Mouse (Mus musculus): ENCODE measurements around the gene Sdhb.

Gene Sdhb

DNA sequence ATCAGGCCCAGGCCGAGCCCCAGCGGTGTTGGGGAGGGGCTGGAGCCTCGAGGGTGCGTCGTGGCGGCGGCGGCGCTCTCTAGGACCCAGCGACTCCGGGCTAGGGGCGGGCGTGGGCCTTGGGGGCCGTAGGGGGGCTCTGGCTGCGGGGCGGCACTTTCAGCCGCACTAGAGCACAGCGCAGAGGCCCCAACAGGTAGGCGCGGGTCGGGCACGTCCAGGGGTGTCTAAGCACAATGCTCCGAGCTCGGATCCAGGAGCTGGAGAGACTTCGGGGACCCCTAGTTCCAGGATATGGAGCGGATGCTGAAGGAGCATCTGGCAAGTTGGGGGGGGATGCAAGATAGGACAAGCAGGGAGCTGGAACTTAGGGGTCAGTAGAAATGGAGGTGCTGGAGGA lies 49.5 kb downstream of the Sdhb start:
- in situ Hi-C loops (cut with MboI, MseI) = no loop called here

DNA sequence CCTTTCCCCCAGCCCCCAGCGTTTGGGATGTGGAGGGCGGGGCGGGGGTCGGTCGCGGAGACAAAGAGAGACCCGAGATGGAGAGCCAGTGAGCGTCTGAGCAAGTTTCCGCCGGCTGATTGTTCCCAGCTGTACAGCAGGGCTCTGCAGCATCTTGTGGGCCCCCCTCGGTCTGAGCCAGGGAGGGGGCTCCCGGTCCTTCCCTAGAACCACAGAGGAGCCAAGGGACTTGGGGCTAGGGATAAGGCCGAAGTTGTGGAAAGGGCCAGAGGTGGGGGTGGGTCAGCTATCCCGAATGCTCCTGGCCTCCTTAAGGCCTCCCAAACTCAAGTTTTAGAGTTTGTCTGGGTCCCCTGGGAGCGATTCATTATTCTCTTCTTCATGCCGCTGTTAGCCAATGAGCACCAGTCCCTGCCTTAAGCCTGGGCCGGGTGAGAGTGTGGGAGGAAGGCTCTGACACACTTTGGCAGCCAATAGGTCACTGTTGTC lies 50.0 kb downstream of the Sdhb start:
- in situ Hi-C loops (cut with MboI, MseI) = no loop called here

GRCm38 (mm10) chr4:141011556-141012328 lies 50.7 kb downstream of the Sdhb start:
- in situ Hi-C loops (cut with MboI, MseI) = no loop called here

DNA sequence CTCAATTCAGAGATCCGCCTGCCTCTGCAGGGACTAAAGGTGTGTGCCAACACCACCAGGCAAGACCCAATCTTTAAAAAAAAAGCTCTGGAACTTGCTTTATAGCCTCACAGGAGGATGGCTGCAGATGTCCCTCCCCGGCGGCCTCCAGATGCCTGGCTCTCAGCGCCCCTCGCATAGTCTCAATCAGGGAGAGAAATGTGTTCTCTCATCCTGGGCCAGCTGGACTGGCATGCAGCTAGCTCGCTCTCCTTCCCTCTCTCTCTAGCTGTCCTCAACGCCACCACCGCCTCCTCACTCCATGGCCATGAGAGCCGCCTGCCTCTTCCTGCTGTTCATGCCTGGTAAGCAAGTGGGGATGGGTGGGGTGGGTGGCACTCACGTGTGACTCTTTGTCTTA lies 51.6 kb downstream of the Sdhb start:
- in situ Hi-C loops (cut with MboI, MseI) = no loop called here

DNA sequence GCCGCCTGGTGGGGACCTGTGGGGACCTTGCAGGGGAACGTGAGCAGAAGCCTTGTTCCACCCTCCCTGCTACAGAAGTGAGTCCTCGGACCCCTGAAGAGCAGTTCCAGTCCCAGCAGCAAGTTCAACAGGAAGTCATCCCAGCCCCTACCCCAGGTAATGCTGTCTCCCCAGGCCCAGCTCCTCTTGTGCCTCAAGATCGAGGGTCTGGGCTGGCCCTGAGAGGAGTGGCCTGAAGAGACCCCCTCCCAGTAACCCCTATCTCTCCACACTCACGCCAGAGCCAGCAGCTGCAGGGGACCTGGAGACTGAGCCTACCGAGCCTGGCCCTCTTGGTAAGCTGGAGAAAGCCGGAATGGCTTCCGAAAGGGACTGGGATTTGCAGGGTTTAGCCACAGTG lies 53.1 kb downstream of the Sdhb start:
- in situ Hi-C loops (cut with MboI, MseI) = no loop called here

DNA sequence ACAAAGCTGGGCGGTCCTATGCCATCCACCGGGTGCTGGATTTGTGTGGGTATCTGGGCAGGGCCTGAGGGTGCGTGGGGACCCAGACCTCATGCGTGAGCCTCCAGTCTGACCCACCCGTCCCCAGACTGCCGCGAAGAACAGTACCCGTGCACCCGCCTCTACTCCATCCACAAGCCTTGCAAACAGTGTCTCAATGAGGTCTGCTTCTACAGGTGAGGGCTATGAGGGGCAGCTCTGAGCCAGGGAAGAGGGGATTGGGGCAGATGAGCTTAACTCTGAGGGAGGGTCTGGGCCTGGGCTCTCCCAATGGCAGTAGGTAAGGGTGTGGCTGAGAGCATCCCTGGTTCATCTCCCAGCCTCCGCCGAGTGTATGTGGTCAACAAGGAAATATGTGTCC lies 53.9 kb downstream of the Sdhb start:
- in situ Hi-C loops (cut with MboI, MseI) = no loop called here

DNA sequence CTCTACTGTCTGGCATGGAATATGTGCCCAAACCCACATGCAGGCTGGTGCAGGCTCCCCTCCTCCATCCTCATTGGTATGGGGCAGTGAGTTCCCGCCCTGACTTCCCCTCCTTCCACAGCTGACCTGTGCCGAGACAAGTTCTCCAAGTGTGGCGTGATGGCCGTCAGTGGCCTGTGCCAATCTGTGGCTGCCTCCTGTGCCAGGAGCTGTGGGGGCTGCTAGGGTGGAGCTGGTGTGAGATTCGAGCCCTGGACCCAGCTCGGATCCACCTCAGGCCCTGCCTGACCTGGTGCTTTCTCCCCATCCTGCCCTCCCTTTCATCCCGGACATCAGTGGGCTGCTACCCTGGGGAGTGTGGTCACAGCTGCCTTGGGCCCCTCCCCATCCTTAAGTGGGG lies 54.4 kb downstream of the Sdhb start:
- in situ Hi-C loops (cut with MboI, MseI) = no loop called here

DNA sequence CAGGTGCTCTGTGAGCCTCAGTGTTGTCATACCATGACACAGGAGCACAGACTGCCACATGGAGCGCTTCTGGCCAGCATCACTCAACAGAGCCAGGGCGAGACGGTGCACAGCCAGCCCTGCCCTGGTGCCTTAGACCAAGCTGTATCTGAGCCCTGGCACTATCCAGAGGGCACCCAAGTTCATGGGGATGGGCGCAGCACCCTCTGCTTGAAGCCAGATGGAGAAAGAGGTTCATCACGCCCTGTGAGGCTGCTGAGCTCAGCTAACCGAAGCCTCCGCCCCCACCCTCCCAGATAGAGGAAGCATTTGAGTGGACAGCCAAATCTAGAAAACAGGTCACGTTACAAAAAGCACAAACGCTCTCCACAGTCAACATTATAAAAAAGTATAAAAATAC lies 55.3 kb downstream of the Sdhb start:
- in situ Hi-C loops (cut with MboI, MseI) = no loop called here

DNA sequence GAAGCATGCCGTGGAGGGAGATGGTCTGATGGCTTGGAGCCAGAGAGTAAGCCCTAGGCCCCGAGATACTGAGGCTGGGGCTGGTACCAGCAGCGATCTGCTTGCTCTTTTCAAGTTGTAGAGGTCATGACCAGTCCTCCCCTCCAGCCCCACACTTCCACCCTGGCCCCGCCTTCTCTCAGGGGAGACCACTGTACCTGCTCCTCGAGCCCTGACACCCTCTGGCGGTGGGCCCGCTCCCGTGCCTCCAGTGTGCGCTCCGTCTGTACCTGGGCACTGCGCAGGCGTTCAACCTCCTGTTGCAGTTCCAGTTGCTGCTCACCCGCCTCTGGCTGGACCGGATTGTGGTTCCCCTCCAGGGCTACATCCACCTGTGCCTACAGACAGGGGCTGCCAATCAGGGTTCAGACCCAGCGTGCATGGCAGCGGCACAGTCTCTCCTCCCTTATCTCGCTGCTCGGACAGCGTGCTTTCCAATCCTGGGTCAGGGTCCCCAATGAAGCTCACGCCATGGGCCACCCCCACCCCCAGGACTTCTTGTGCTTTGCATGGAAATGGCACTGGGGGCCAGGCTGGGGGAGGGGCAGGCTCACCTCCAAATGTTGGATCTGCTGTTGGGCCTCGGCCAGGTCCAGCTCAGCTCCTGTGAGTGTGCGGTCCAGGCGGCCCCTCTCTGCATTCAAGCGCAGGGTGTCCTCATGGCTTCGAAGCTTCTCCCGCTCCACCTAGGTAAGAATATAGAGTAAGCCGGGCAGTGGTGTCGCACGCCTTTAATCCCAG lies 56.8 kb downstream of the Sdhb start:
- in situ Hi-C loops (cut with MboI, MseI) = no loop called here

DNA sequence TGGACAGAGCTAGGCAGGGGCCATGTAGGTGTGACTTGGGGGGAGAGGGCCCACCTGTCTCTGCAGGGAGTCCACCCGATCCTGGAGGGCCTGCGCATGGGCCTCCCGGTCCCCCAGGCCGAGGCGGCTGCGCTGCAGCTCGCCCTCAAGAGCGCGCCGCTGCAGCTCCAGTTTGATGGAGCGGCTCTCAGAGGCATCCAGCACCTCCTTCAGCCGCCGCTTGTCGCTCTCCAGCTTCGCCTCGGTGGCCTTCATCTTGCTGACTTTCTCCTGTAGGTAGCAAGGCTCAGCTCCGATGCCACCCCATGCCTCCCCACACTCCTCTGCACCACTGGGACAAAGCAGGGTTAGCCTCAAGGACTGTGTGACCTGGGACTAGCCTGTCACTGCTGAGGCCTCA lies 59.2 kb downstream of the Sdhb start:
- in situ Hi-C loops (cut with MboI, MseI) = no loop called here

- in situ Hi-C loops (cut with MboI, MseI) = no loop called here
Observed at GRCm38 (mm10) chr4:141020811-141021613, 60.0 kb downstream of the Sdhb start.

DNA sequence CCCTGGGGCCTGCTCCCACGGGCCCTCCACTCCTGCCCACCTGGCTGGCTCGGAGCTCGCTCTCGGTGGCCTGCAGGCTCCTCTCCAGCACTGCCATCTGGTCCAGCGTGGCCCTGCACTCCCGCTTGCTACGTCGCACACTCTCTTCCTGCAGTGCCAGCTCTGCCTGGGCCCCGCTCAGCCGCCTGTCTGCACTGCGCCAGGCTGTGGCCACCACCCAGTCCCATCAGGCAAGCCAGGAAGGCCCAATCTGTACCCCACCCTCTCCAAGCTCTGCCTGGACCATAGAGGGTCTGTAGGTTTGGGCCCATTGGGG lies 60.6 kb downstream of the Sdhb start:
- in situ Hi-C loops (cut with MboI, MseI) = no loop called here

DNA sequence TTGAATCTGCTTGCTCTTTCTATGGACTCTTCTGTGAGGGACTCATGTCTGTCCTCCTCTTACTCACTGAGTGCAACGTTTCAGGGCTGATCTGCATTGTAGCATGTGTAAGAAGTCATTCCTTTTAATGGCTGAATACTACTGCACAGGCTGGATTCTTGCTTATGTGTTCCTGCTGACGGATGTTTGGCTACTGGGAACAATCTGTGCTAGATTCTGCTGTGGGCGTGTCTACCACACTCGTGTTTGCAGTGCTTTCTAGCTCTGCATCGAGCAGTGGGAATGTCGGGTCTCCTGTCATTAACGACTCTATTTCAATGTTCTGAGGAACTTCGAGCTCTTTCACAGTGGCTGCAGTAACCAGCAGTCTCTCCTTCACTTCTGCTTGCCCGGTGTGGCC lies 63.0 kb downstream of the Sdhb start:
- in situ Hi-C loops (cut with MboI, MseI) = no loop called here

GRCm38 (mm10) chr4:141024992-141025391 lies 64.0 kb downstream of the Sdhb start:
- in situ Hi-C loops (cut with MboI, MseI) = no loop called here
